Mouse (Mus musculus): ENCODE measurements around the gene Limch1. TPM values are rescaled to one million over a fixed set of nuclear protein-coding genes. Genes with fewer than 3 reads are reported as not detected.

Gene Limch1
- polyA plus RNA-seq, 1 experiment from 2014 or later = 6.1 TPM

DNA sequence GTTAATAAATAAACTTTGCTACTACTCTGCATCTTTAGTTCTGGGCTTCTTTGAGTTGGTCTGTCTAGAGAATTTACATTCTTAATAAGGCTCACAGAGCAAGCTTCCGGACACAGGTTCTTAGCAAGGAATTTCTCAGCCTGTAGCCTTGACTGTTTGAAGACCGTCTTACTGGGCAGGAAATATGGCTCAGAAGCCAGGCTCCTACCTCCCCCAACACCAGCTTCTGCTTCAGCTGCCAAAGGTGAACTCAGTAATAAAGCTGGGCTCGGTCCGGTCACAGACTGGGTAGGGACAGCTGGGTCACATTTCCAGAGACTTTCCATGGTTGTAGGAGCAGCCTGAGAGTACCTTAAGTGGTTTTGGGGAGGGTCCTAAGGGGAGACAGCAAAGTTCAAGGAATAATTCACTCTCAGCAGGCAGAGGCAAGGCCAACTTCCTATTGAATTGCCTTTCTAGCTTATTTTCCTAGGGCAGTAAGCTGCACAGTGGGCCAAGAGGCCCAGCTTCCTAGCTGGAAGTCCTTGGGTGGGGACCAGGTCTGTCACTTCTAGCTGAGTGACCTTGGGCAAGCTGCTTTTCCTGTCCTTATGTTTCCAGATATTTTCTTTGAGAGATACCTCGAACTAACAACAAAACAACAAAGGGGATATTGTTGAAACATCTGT lies 3.0 kb downstream of the Limch1 start:
- DNase-seq (ENCODE audit: low spot score) = no peak

DNA sequence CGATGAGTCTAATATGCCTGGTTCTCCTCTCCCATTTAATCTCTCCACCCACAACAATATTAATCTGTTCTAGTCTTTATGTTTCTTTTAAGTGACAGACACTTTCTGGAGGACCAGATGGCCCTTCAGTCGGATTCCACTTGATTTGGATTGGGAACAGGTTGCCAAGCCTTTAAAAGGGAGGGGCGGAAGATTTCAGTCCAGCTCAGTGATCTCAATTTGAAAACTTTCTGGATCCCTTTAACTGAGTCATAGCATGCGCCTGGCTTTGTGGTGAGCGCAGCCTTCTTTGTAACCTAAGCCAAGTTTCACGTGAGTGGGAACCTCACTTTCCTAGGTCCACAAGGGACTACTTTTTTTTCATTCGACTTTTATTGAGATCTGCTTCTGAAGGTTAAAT lies 5.0 kb downstream of the Limch1 start:
- ATAC-seq (ENCODE audit: low FRiP score, low TSS enrichment) (no peak), DNase-seq (ENCODE audit: low spot score) (no peak)
- peaks cover 10% of the 10 kb centered on the region; the same call in 1 of the 2 replicates for H3K27me3 ChIP-seq (ENCODE audit: control insufficient read depth, insufficient read depth, low read length)
- H3K36me3 ChIP-seq (ENCODE audit: control insufficient read depth, insufficient read depth, low read length) = no peaks in the 10 kb centered on the region
- H3K9me3 ChIP-seq (ENCODE audit: control insufficient read depth, low read length) = no peaks in the 10 kb centered on the region
- 0 out of 2 replicates have a peak, but pooled peaks cover 2% of the 10 kb centered on the region for H3K4me1 ChIP-seq (replicated peaks; ENCODE audit: control insufficient read depth, insufficient read depth)
- 61% methylated on average over 7 of the region's 7 CpGs for WGBS
- H3K9ac ChIP-seq (ENCODE audit: low read length) = no peak overlapping the region
- H3K4me3 ChIP-seq (ENCODE audit: low read depth, low read length) = no peak overlapping the region
- no peak for TF ChIP-seq EP300 (optimal IDR thresholded peaks at IDR 0.05)
- TF ChIP-seq CTCF (IDR thresholded peaks at IDR 0.05; ENCODE audit: low read depth) = no peak
- H3K27ac ChIP-seq (replicated peaks) = no peak overlapping the region
- H3K4me2 ChIP-seq (replicated peaks; ENCODE audit: low read depth) = no peak overlapping the region

More for the DNA sequence above, 3.0 kb downstream of the Limch1 start:
- Histone ChIP-seq H3K36me3 (ENCODE audit: control insufficient read depth, insufficient read depth, low read length) (no peaks in the 10 kb centered on the region), H3K9ac (ENCODE audit: low read length) (no peak overlapping the region), H3K9me3 (ENCODE audit: control insufficient read depth, low read length) (no peaks in the 10 kb centered on the region), H3K4me2 (replicated peaks; ENCODE audit: low read depth) (no peak overlapping the region), H3K27ac (replicated peaks) (no peak overlapping the region), H3K4me1 (replicated peaks; ENCODE audit: control insufficient read depth, insufficient read depth) (0 out of 2 replicates have a peak, but pooled peaks cover 2% of the 10 kb centered on the region), H3K4me3 (ENCODE audit: low read depth, low read length) (no peak overlapping the region), H3K27me3 (ENCODE audit: control insufficient read depth, insufficient read depth, low read length) (peaks cover 10% of the 10 kb centered on the region; the same call in 1 of the 2 replicates)
- no peak for ATAC-seq (ENCODE audit: low FRiP score, low TSS enrichment)
- WGBS = 72% methylated on average over 5 of the region's 5 CpGs
- no peak for TF ChIP-seq EP300 (optimal IDR thresholded peaks at IDR 0.05)

DNA sequence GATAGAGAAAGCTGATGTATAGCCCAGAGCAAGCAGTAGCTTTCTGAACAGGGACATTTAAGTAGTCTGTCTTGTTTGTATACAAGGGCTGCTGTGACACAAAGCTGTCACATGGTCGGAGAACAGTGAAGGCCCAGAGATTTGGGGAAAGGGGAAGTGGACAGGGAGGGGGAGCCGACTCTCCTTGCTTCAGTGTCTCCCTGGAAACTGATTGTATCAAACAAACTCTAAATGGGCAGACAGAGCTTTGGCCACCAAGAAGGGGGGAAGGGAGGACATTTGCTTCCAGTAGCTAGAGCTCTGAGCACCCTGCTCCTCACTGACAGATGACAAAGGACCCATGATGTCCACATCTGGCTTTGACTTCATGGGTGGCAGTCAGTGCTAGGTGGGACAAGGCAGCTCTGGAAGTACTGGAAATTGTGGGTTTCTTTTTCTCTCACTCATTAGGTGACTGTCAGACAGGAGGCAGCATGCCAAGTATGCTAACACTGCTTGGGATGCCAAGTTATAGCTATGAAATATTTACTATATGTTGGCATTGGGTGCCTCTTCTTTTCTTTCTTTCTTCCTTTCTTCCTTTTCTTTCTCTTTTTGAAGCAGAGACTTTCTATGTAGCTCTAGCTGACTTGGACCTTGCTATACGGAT lies 5.8 kb downstream of the Limch1 start:
- H3K4me1 ChIP-seq (replicated peaks; ENCODE audit: control insufficient read depth, insufficient read depth) = no peaks in the 10 kb centered on the region
- no peak overlapping the region for H3K4me3 ChIP-seq (ENCODE audit: low read depth, low read length)
- ATAC-seq (ENCODE audit: low FRiP score, low TSS enrichment) (no peak), DNase-seq (ENCODE audit: low spot score) (no peak)
- no peak overlapping the region for H3K9ac ChIP-seq (ENCODE audit: low read length)
- no peak overlapping the region for H3K27ac ChIP-seq (replicated peaks)
- 60% methylated on average over 3 of the region's 3 CpGs for WGBS
- H3K9me3 ChIP-seq (ENCODE audit: control insufficient read depth, low read length) = no peaks in the 10 kb centered on the region
- H3K36me3 ChIP-seq (ENCODE audit: control insufficient read depth, insufficient read depth, low read length) = no peaks in the 10 kb centered on the region
- TF ChIP-seq EP300 (optimal IDR thresholded peaks at IDR 0.05) (no peak), CTCF (IDR thresholded peaks at IDR 0.05; ENCODE audit: low read depth) (no peak)
- H3K27me3 ChIP-seq (ENCODE audit: control insufficient read depth, insufficient read depth, low read length) = peaks cover 6% of the 10 kb centered on the region; the same call in 1 of the 2 replicates
- no peak overlapping the region for H3K4me2 ChIP-seq (replicated peaks; ENCODE audit: low read depth)

DNA sequence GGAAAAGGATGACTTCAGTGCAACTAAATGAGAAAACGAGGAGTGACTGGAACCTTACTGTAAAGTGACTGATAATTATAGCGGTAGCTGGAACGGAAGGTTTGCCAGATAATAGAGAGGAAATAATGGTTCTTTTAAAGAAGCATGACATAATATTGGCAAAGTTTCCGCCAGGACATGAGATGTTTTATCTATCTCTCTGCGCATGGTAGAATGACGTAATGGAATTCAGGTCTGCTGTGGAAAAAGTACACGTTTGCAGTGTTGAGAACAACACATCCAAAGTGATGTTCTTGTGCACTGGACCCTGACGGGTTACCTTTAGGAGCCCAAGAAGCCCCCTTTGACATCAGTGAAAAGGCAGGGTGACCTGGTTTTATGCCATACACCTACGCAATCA lies 8.0 kb downstream of the Limch1 start:
- DNase-seq (ENCODE audit: low spot score) = no peak
- no peak for TF ChIP-seq EP300 (optimal IDR thresholded peaks at IDR 0.05)
- TF ChIP-seq CTCF (IDR thresholded peaks at IDR 0.05; ENCODE audit: low read depth) = no peak
- Histone ChIP-seq H3K9me3 (ENCODE audit: control insufficient read depth, low read length) (no peaks in the 10 kb centered on the region), H3K4me3 (ENCODE audit: low read depth, low read length) (no peak overlapping the region), H3K27ac (replicated peaks) (no peak overlapping the region), H3K4me1 (replicated peaks; ENCODE audit: control insufficient read depth, insufficient read depth) (no peaks in the 10 kb centered on the region), H3K36me3 (ENCODE audit: control insufficient read depth, insufficient read depth, low read length) (no peaks in the 10 kb centered on the region), H3K27me3 (ENCODE audit: control insufficient read depth, insufficient read depth, low read length) (no peaks in the 10 kb centered on the region), H3K9ac (ENCODE audit: low read length) (no peak overlapping the region), H3K4me2 (replicated peaks; ENCODE audit: low read depth) (no peak overlapping the region)
- no peak for ATAC-seq (ENCODE audit: low FRiP score, low TSS enrichment)
- 82% methylated on average over 9 of the region's 9 CpGs for WGBS

DNA sequence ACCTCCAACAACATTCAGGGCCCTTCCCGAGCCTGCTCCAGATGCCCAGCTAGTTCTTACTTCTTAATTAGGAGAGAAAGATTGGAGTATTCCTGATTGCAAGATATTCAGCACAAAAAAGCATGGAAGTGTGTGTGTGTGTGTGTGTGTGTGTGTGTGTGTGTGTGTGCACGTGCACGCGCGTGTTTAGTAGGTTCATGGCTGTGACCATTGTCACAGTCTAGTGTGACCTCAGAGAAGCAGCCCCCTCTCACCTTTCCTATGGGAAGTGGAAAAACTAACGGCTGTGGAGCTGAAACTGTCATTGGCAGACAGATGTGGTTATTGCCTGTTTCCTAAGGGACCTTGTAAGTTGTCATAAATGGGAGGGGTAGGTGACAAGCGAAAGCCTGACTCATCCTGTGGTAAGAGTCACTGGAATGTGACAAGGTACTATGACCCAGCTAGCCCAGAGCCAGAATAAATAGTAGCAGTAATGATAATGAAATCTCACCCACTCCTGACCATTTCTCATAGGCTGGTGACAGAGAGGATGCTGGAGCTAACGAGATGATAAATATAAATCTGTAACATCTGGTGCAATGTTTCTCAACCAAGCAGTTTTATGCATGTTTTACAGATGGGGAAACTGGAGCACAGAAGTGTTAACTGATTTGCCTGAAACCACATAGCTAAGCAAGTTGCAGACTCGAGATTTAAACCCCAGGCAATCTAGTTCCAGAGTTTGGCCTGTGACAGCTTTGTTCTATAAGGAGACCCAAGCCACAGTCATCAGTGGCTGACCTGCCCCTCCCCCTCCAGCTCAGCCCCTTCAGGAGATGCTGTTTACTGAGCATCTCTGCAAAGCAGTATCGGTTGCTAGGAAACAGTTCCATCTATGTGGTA lies 11.4 kb downstream of the Limch1 start:
- no peak for ATAC-seq (ENCODE audit: low FRiP score, low TSS enrichment)
- Histone ChIP-seq H3K36me3 (ENCODE audit: control insufficient read depth, insufficient read depth, low read length) (no peaks in the 10 kb centered on the region), H3K9me3 (ENCODE audit: control insufficient read depth, low read length) (no peaks in the 10 kb centered on the region), H3K27me3 (ENCODE audit: control insufficient read depth, insufficient read depth, low read length) (no peaks in the 10 kb centered on the region), H3K4me3 (ENCODE audit: low read depth, low read length) (no peak overlapping the region), H3K9ac (ENCODE audit: low read length) (no peak overlapping the region), H3K4me2 (replicated peaks; ENCODE audit: low read depth) (no peak overlapping the region), H3K27ac (replicated peaks) (no peak overlapping the region), H3K4me1 (replicated peaks; ENCODE audit: control insufficient read depth, insufficient read depth) (no peaks in the 10 kb centered on the region)
- TF ChIP-seq EP300 (optimal IDR thresholded peaks at IDR 0.05) = no peak
- 71% methylated on average over 10 of the region's 10 CpGs for WGBS
- no peak for DNase-seq (ENCODE audit: low spot score)

All from stomach, postnatal 0 days (tissue).